Mouse (Mus musculus) midbrain, embryonic 10.5 days (tissue): ENCODE data around the gene Dtx1. TPM values are rescaled to one million over a fixed set of nuclear protein-coding genes. Genes with fewer than 3 reads are reported as not detected.

ENCODE experiments used
- DNase-seq: peaks from one replicate; pipeline ENCODE4 v3.0.0-alpha.2; 2017; ENCODE audit warnings: low spot score
- H3K27ac ChIP-seq: fragments of 300-500 bp; sonication (generic); replicated peaks from 2 replicates; pipeline ENCODE4 v1.5.1; 2016; ENCODE audit warnings: mild to moderate bottlenecking
- H3K27me3 ChIP-seq: fragments of 300-500 bp; sonication (generic); 2 replicates; pipeline ENCODE4 v1.6.1; 2016; ENCODE audit warnings: low read depth, mild to moderate bottlenecking; ENCODE audit not compliant: poor library complexity, severe bottlenecking
- H3K36me3 ChIP-seq: fragments of 300-500 bp; sonication (generic); 2 replicates; pipeline ENCODE4 v1.6.1; 2016; ENCODE audit warnings: mild to moderate bottlenecking, moderate library complexity
- H3K4me1 ChIP-seq: fragments of 300-500 bp; sonication (generic); 2 replicates; pipeline ENCODE4 v1.6.1; 2016
- H3K4me3 ChIP-seq: fragments of 300-500 bp; sonication (generic); 2 replicates; pipeline ENCODE4 v1.5.1; 2016; ENCODE audit warnings: mild to moderate bottlenecking, moderate library complexity
- H3K9me3 ChIP-seq: fragments of 300-500 bp; sonication (generic); replicated peaks from 2 replicates; pipeline ENCODE4 v1.6.1; 2016; ENCODE audit warnings: mild to moderate bottlenecking
- WGBS: fragments of 180-500 bp; shearing (Covaris S2); methylation state at CpG from one replicate; pipeline ENCODE4 v1.1.7; 2016; 5-methylcytosine and 5-hydroxymethylcytosine counted together
- polyA plus RNA-seq: library from polyadenylated mRNA; unstranded; fragments of >200 nt; fragmentation: Nextera tagmentation; extraction: Ambion mirVana; gene quantifications from 2 replicates; pipeline ENCODE4 v1.2.1, GENCODE M21; 2016

Gene Dtx1
- polyA plus RNA-seq: 2.2 and 4.8 TPM in 2 replicates

DNA sequence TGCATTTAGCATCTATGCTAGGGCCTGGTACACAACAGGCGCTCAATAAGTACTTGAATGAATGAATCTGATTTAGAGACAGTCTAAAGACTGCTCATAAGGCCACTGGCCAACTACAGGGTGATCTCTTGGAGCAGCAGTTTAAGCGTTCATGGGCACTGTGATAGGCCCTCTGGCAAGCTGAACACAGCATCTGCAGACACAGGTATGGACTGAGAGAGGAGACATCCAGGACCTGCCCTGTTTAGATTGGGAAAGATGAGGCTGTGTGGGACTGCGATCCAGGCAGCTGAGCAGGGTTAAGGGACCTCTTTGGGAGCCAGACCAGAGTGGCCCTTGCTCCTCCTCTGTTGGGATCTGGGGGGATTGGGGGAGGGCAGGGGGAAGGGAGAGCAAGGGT lies at the start of gene Dtx1:
Gene Dtx1, minus strand, starts transcription at position 101 of the 400 bp plus-strand sequence.
- Histone ChIP-seq H3K27ac (peak within 1 kb of the TSS; percentile 83), H3K4me1 (peaks cover 43% of the 10 kb centered on the region)
- no peak for DNase-seq

DNA sequence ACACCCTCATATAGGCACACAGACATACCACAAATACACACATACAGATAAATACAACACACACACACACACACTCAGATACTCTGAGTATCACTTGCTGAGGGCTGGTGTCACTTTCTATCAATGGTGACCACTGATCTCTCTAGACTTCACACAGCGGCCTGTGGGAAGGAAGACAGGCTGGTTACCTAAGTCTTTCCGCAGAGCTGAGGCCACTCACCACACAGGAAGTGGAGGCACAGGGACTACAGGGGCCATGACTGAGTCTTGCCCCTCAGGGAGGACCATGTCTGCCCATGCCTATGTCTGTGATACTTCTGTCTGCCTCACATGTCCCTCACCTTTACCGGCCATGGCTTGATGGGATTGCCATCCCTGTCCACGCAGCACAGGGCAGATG lies 42.5 kb upstream of the Dtx1 start:
- H3K36me3 ChIP-seq: no peaks in the 10 kb centered on the region

More for the DNA sequence above, at the start of gene Dtx1:
- Histone ChIP-seq H3K9me3 (no peaks in the 10 kb centered on the region), H3K36me3 (no peaks in the 10 kb centered on the region), H3K4me3 (peak within 1 kb of the TSS; percentile 66), H3K27me3 (peaks cover 95% of the 10 kb centered on the region)
- 30% methylated on average over 3 of the region's 3 CpGs for WGBS

DNA sequence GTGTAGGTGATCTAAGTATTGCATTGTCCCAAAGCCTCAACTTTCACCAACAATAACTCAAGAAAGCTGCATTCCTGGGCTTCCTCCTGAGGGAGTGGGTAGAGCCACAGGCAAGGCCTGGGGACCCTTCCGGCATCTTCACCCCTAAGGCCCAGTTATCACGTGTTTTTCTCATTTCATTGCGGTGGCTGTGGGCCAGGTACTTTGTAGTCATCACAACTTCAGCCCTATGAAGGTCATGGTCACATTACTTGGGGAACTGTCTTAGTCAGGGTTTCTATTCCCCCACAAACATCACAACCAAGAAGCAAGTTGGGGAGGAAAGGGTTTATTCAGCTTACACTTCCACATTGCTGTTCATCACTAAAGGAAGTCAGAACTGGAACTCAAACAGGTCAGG lies 41.1 kb upstream of the Dtx1 start:
- H3K9me3 ChIP-seq: no peaks in the 10 kb centered on the region
- H3K27me3 ChIP-seq: no peaks in the 10 kb centered on the region
- H3K4me3 ChIP-seq: no peak overlapping the region
- no peaks in the 10 kb centered on the region for H3K4me1 ChIP-seq
- WGBS: 74% methylated on average over 3 of the region's 3 CpGs
- no peaks in the 10 kb centered on the region for H3K36me3 ChIP-seq
- H3K27ac ChIP-seq: no peak overlapping the region
- no peak for DNase-seq

More for the DNA sequence above, 42.5 kb upstream of the Dtx1 start:
- 90% methylated on average over 4 of the region's 4 CpGs for WGBS
- no peak overlapping the region for H3K4me3 ChIP-seq
- no peak overlapping the region for H3K27ac ChIP-seq
- no peaks in the 10 kb centered on the region for H3K4me1 ChIP-seq
- H3K9me3 ChIP-seq: peaks cover 5% of the 10 kb centered on the region; the same call in 1 of the 2 replicates
- no peaks in the 10 kb centered on the region for H3K27me3 ChIP-seq
- DNase-seq: no peak

DNA sequence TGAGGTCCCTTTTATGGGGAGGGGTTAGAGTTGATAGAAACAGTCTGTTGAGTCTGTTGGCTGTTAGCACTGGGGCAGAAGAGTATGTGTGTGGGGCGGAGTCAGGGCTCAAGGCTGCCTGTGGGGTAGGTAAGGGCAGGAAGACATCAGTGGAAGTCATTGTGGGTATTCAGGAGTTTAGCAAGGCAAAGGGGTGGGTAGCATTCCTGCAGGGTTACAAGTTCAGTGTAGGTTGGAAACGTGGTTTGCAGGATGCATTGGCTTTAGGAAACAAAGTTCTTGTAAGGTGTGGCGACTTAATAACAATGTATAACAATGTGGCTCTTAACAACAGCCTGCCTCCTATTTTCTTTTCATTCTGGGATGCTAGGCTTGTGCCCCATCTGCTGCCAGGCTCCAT lies 39.5 kb upstream of the Dtx1 start:
- DNase-seq: no peak
- Histone ChIP-seq H3K4me1 (no peaks in the 10 kb centered on the region), H3K36me3 (no peaks in the 10 kb centered on the region), H3K27me3 (no peaks in the 10 kb centered on the region), H3K9me3 (no peaks in the 10 kb centered on the region), H3K4me3 (no peak overlapping the region), H3K27ac (no peak overlapping the region)
- WGBS: 72% methylated on average over 3 of the region's 3 CpGs

DNA sequence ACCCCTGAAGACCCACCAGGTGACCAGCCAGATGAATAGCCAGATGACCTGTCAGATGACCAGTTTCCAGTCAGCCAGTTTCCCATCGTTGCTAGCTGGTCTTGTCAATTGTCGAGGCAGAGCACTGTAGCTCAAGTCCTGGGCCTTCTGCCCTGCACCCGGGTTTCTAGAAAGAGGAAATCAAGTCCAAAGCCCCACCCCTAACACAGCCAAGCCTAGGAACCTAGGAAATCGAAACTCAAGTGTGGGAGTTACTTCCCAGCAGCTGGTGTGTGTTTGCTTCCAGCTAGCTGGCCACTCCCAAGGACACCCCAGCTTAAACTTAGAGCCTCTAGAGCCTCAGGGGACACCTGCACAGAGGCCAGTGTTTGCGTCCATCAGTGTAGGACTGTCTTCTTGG lies 38.0 kb upstream of the Dtx1 start, which contains the start of gene Oas2:
Gene Oas2, minus strand, starts transcription at position 166 of the 400 bp plus-strand sequence.
- Histone ChIP-seq H3K4me1 (no peaks in the 10 kb centered on the region), H3K9me3 (no peaks in the 10 kb centered on the region), H3K27ac (no peak within 1 kb of the TSS), H3K36me3 (no peaks in the 10 kb centered on the region), H3K4me3 (no peak within 1 kb of the TSS), H3K27me3 (no peaks in the 10 kb centered on the region)
- no peak for DNase-seq
- 75% methylated on average over 5 of the region's 5 CpGs for WGBS

DNA sequence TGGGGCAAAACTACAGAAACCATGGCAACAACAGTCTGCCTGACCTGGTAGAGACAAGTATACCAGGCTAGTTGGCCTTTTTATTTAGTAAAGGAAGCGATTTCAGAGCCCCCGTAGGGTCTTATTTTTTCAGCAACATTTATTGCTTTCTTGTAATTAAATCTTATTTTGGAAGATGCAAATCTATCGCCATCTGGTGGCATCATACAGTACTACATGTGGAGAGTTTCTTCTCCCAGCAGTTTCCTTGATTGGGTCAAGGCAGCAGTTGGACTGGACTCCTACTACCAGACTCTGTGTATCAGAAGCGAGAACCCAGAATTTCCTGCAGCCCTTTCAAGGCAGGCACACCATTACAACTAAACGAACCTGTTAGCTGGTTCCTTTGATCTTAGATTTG lies 34.7 kb upstream of the Dtx1 start:
- H3K4me1 ChIP-seq: no peaks in the 10 kb centered on the region
- DNase-seq: peak; percentile 27
- H3K9me3 ChIP-seq: no peaks in the 10 kb centered on the region
- no peaks in the 10 kb centered on the region for H3K36me3 ChIP-seq
- no peaks in the 10 kb centered on the region for H3K27me3 ChIP-seq
- WGBS: 24% methylated on average over 5 of the region's 5 CpGs
- no peak overlapping the region for H3K4me3 ChIP-seq
- no peak overlapping the region for H3K27ac ChIP-seq

DNA sequence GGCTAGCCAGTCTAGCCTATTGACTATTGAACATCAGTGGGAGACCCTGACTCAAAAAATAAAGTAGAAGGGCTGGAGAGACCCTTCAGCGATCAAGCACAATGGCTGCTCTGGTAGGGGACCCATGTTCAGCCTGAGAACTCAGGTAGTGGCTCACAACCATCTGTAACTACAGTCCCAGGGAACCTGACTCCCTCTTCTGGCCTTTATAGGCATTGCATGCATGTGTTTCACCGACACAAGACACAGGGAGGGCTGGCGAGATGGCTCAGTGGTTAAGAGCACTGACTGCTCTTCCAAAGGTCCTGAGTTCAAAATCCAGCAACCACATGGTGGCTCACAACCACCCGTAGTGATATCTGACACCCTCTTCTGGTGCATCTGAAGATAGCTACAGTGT lies 30.4 kb upstream of the Dtx1 start:
- 29% methylated on average over 4 of the region's 4 CpGs for WGBS

DNA sequence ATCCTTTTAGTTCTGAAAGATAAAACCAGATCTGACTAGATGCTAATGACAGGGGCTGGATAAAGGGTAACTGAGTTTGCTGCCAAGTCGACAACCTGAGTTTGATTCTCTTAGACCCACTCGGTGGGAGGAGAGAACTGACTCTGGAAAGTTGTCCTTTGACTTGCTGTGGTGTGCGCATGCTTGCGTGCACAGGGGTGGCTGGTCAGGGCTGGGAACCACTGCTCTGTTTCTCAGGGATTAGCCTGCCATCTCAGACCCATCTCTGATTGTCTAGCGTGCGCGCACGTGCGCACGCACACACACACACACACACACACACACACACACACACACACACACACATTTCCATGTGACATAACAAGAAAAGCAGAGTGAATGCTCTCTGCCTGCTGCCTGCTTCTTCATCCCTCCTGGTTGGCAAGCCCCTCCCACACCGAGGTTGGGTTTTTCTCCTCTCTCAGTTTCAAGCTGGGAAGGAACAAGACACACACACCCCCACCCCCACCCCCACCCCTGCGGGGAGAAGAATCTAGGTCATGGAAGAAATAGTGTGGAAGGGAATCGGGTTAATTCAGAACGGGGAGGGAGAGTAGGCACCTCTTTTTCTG lies 22.8 kb upstream of the Dtx1 start:
- Histone ChIP-seq H3K9me3 (no peaks in the 10 kb centered on the region), H3K4me3 (no peak overlapping the region), H3K4me1 (peaks cover 14% of the 10 kb centered on the region), H3K36me3 (no peaks in the 10 kb centered on the region), H3K27ac (no peak overlapping the region), H3K27me3 (no peaks in the 10 kb centered on the region)
- WGBS: 70% methylated on average over 14 of the region's 14 CpGs
- no peak for DNase-seq

More for the DNA sequence above, 30.4 kb upstream of the Dtx1 start:
- Histone ChIP-seq H3K4me3 (no peak overlapping the region), H3K27ac (no peak overlapping the region), H3K36me3 (no peaks in the 10 kb centered on the region), H3K9me3 (no peaks in the 10 kb centered on the region), H3K27me3 (no peaks in the 10 kb centered on the region), H3K4me1 (no peaks in the 10 kb centered on the region)
- peak; percentile 50 for DNase-seq

DNA sequence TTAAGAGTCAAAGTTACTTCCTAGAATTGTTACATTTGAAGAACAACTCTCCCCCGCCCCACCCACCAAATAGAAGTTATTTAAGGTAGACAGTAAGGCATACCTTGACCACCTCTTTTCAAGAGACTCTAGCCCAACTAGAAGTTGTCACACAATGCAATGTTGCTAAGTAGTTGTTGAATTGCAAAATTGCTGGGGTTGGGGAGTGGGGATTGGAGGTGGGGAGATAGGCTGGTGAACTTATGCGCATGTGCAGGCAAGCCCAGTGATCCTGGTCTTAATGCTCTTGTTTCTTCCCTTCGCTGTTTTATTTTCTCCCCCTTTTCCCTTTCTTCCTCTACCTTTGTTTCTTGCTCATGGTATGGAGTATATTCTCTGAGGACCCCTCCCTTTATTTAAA lies 22.0 kb upstream of the Dtx1 start:
- Histone ChIP-seq H3K4me1 (peaks cover 14% of the 10 kb centered on the region), H3K4me3 (no peak overlapping the region), H3K27me3 (no peaks in the 10 kb centered on the region), H3K9me3 (no peaks in the 10 kb centered on the region), H3K36me3 (no peaks in the 10 kb centered on the region), H3K27ac (no peak overlapping the region)
- 96% methylated on average over 3 of the region's 3 CpGs for WGBS
- no peak for DNase-seq

DNA sequence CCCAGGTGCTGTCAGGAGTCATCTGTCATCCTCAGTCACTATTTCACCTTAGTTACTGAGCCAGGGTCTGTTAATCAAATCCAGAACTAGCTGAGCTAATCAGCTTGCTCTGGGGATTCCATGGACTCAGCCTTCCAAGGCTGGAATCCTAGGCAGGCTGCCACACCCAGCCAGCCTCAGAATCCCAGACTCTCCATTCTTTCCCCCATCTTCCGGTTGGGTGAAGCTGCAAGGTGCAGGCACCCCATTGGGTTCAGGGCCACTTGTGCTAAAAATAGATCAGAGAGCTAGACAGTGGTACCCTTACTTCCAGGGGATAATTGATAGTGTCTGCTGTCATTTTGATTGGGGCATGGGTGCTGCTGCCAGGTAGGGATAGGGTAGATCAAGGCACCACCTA lies 21.0 kb upstream of the Dtx1 start:
- Histone ChIP-seq H3K27me3 (no peaks in the 10 kb centered on the region), H3K4me3 (no peak overlapping the region), H3K36me3 (no peaks in the 10 kb centered on the region), H3K4me1 (peaks cover 14% of the 10 kb centered on the region), H3K27ac (no peak overlapping the region), H3K9me3 (no peaks in the 10 kb centered on the region)
- 66% methylated on average over 1 of the region's 1 CpGs for WGBS
- no peak for DNase-seq

DNA sequence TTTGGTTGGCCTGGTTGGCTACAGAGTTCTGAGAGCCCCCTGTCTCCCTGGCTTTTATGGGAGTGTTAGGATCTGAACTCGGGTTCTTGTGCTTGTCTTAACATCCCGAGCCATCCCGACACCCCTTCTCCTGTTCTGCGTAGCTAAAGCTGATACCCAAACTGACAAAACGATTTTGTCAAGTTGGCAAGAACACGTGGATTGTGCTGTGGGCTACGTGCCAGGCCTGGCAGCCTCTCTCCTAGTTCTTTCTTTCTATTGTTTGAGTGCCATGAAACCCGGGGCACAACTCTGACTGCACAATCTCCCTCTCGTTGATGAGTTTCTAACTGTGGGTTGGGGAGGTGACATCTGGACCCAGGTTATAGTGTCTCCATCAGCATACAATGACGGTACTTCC lies 17.6 kb upstream of the Dtx1 start:
- Histone ChIP-seq H3K27me3 (0 out of 2 replicates have a peak, but pooled peaks cover 5% of the 10 kb centered on the region), H3K4me1 (peaks cover 6% of the 10 kb centered on the region; the same call in 1 of the 2 replicates), H3K36me3 (no peaks in the 10 kb centered on the region), H3K4me3 (no peak overlapping the region), H3K9me3 (no peaks in the 10 kb centered on the region), H3K27ac (no peak overlapping the region)
- 89% methylated on average over 10 of the region's 10 CpGs for WGBS
- no peak for DNase-seq

DNA sequence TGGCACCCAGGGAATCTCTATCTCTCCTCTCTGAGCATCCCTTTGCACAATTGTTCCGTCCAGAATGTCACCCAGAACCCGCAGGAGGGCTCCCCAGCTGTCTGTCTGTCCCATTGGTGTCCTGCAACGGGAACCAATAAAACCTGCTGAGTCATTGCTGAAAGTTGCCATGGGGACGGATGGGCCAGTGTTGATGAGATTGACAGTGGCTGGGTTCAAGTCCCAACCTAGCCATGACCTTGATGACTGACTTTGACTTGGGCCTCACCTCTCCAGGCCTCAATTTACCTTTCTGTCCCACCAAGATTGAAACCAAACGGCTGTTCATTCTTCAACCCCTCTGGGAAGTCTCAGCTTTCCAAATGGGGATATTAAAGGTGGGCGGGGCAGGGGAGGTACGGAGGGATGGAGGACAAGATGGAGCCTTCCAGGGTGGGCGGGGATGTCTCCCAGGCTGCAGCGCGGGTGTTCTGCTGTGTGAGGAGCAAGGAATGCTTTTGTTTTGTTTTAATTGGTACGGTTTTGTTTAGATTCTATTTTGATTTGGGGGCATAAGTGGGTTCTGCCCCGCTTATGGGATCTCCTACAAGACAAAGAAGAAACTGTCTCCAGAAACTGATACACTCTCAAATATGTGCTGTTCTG lies 14.2 kb upstream of the Dtx1 start:
- 63% methylated on average over 12 of the region's 12 CpGs for WGBS
- no peak overlapping the region for H3K27ac ChIP-seq
- H3K36me3 ChIP-seq: no peaks in the 10 kb centered on the region
- H3K27me3 ChIP-seq: 0 out of 2 replicates have a peak, but pooled peaks cover 5% of the 10 kb centered on the region
- H3K4me3 ChIP-seq: no peak overlapping the region
- no peaks in the 10 kb centered on the region for H3K4me1 ChIP-seq
- 0 out of 2 replicates have a peak, but pooled peaks cover 4% of the 10 kb centered on the region for H3K9me3 ChIP-seq
- DNase-seq: no peak

DNA sequence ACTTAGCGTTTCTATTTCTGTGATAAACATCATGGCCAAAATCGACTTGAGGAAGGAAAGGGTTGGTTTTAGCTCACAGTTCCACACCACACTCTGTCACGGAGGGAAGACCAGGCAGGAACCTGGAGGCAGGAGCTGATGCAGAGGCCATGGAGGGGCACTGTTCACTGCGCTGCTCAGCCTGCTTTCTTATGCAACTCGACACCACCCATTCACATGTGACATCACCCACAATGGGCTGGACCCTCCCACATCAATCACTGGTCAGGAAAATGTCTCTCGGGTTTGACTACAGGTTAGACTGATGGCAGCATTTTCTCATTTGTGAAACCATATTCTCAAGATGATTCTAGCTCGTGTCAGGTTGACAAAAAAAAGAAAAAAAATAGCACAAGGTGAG lies 9.3 kb upstream of the Dtx1 start:
- peaks cover 7% of the 10 kb centered on the region for H3K4me1 ChIP-seq
- peaks cover 7% of the 10 kb centered on the region; the same call in 1 of the 2 replicates for H3K9me3 ChIP-seq
- WGBS: 67% methylated on average over 7 of the region's 7 CpGs
- no peak overlapping the region for H3K27ac ChIP-seq
- DNase-seq: no peak
- peaks cover 13% of the 10 kb centered on the region; the same call in 1 of the 2 replicates for H3K27me3 ChIP-seq
- H3K4me3 ChIP-seq: no peak overlapping the region
- H3K36me3 ChIP-seq: no peaks in the 10 kb centered on the region
